Mouse (Mus musculus) intestine, postnatal 0 days (tissue): ENCODE results near the gene Adad2. TPM values are rescaled to one million over a fixed set of nuclear protein-coding genes. Genes with fewer than 3 reads are reported as not detected.

Experiments
- ATAC-seq: fragments of 200-750 bp; cut with Nextera tagmentation; 2 replicates; pipeline ENCODE4 v1.8.0; 2017; ENCODE audit warnings: mild to moderate bottlenecking, moderate TSS enrichment, moderate library complexity
- H3K27ac ChIP-seq: fragments of 300-500 bp; sonication (generic); 2 replicates; pipeline ENCODE4 v1.5.1; 2014; ENCODE audit warnings: mild to moderate bottlenecking, low read depth, low read length, moderate library complexity
- H3K27me3 ChIP-seq: fragments of 300-500 bp; sonication (generic); replicated peaks from 2 replicates; pipeline ENCODE4 v1.6.1; 2014; ENCODE audit warnings: low read length, mixed read lengths; ENCODE audit not compliant: control insufficient read depth, insufficient read depth
- H3K36me3 ChIP-seq: fragments of 300-500 bp; sonication (generic); 2 replicates; pipeline ENCODE4 v1.6.1; 2014; ENCODE audit warnings: mild to moderate bottlenecking, moderate library complexity; ENCODE audit not compliant: control insufficient read depth, insufficient read depth
- H3K4me1 ChIP-seq: fragments of 300-500 bp; sonication (generic); replicated peaks from 2 replicates; pipeline ENCODE4 v1.6.1; 2014; ENCODE audit warnings: antibody characterized with exemption, low read length, mixed read lengths; ENCODE audit not compliant: control insufficient read depth, insufficient read depth
- H3K4me2 ChIP-seq: fragments of 300-500 bp; sonication (generic); replicated peaks from 2 replicates; pipeline ENCODE4 v1.6.1; 2014; ENCODE audit warnings: low read depth, mild to moderate bottlenecking, moderate library complexity
- H3K4me3 ChIP-seq: fragments of 300-500 bp; sonication (generic); 2 replicates; pipeline ENCODE4 v1.5.1; 2014; ENCODE audit warnings: low read depth, low read length
- H3K9ac ChIP-seq: fragments of 300-500 bp; sonication (generic); 2 replicates; pipeline ENCODE4 v1.6.1; 2014; ENCODE audit warnings: mild to moderate bottlenecking, low read depth, low read length
- H3K9me3 ChIP-seq: fragments of 300-500 bp; sonication (generic); 2 replicates; pipeline ENCODE4 v1.6.1; 2016; ENCODE audit warnings: mixed run types; ENCODE audit not compliant: control insufficient read depth
- CTCF ChIP-seq: sonication (generic); IDR thresholded peaks from 2 replicates; pipeline ENCODE4 v1.5.1; 2016; ENCODE audit warnings: low read depth, mild to moderate bottlenecking, control low read depth, antibody characterized with exemption, moderate library complexity
- WGBS: fragments of 180-500 bp; shearing (Covaris S2); extraction: QIAGEN DNeasy Blood & Tissue Kit; methylation state at CpG from one replicate; pipeline ENCODE4 v1.1.7; 2014; 5-methylcytosine and 5-hydroxymethylcytosine counted together
- polyA plus RNA-seq: library from polyadenylated mRNA; unstranded; fragments of >200 nt; fragmentation: Nextera tagmentation; extraction: Ambion mirVana; gene quantifications from 2 replicates; pipeline ENCODE4 v1.2.1, GENCODE M21; 2015

The Adad2 gene
- 0.08 and 0.17 TPM in 2 replicates for polyA plus RNA-seq

DNA sequence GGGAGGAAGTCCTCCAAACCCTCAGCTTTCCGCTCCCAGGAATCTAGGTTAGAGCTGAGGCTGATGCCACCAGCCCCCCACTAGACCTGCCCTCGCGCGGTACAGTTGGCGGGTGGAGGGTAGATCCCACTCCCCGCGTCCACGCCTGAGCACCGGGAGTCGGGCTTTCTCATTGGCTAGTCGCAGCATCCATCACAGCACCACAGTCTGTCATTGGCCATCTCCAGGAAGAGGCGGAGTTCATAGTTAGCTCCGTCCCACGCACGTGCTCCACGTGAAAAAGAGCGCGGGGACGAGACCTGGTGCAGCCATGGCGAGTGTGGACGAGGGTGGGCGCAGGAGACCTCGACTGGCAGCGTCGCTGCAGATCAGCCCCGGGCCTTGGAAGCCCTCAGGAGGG lies at the start of gene Adad2:
Gene Adad2 (plus strand): TSS at position 277 of the 400 bp plus-strand sequence.
- no peak within 1 kb of the TSS for H3K27ac ChIP-seq
- H3K27me3 ChIP-seq = no peaks in the 10 kb centered on the region; the same call in 1 of the 2 replicates
- H3K9me3 ChIP-seq = no peaks in the 10 kb centered on the region
- no peak within 1 kb of the TSS for H3K9ac ChIP-seq
- no peaks in the 10 kb centered on the region for H3K4me1 ChIP-seq
- ATAC-seq = no peak
- no peak for TF ChIP-seq CTCF
- H3K4me2 ChIP-seq = no peak within 1 kb of the TSS
- WGBS = 83% methylated on average over 26 of the region's 26 CpGs
- H3K4me3 ChIP-seq = no peak within 1 kb of the TSS
- H3K36me3 ChIP-seq = no peaks in the 10 kb centered on the region

GRCm38 (mm10) chr8:119563849-119564251 lies 48.7 kb upstream of the Adad2 start:
- Histone ChIP-seq H3K9me3 (no peaks in the 10 kb centered on the region), H3K27ac (no peak overlapping the region), H3K36me3 (peaks cover 54% of the 10 kb centered on the region), H3K4me3 (no peak overlapping the region), H3K4me1 (no peaks in the 10 kb centered on the region), H3K27me3 (no peaks in the 10 kb centered on the region), H3K4me2 (no peak overlapping the region), H3K9ac (no peak overlapping the region)
- TF ChIP-seq CTCF = no peak
- 95% methylated on average over 14 of the region's 14 CpGs for WGBS
- ATAC-seq = no peak

DNA sequence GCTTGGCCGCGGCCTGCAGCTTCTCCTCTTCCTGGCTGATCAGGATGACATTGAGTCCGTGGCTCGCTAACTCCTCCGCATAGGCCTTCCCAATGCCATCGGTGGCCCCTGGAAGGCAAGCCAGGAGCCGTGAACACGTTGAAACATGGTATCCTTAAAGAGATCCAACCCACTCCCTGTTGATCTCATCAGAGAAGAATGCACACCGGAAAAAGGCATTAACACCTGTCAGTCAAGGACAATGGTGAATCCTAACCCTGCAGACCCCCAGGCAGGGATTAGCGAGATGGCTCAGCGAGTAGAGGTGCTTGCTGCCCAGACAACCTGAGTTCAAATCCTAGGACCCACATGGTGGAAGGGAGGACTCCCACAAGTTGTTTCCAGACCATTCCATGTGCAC lies 46.2 kb upstream of the Adad2 start:
- no peaks in the 10 kb centered on the region for H3K27me3 ChIP-seq
- peaks cover 54% of the 10 kb centered on the region for H3K36me3 ChIP-seq
- no peaks in the 10 kb centered on the region for H3K9me3 ChIP-seq
- H3K4me1 ChIP-seq = no peaks in the 10 kb centered on the region
- no peak overlapping the region for H3K9ac ChIP-seq
- ATAC-seq = no peak
- no peak for TF ChIP-seq CTCF
- 84% methylated on average over 11 of the region's 11 CpGs for WGBS
- no peak overlapping the region for H3K4me3 ChIP-seq
- no peak overlapping the region for H3K4me2 ChIP-seq
- no peak overlapping the region for H3K27ac ChIP-seq

DNA sequence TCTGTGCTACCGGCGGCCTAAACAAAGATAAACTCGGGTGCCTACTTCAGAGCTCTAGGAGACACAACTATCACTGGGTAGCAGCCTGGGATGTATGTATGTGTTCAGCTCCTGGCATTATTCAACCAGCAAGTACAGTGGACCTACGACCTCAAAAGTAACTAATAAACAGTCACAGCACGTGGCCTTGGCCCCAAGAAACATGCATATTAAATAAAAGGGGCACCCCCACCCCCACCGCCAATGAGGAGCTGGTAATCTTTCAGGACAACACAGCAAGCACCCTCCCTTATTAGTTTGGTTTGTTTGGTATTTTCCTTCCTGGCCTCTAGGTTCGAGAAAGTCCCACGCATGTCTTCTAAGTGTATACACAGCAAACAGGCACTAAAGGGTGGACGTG lies 44.3 kb upstream of the Adad2 start:
- H3K9me3 ChIP-seq = no peaks in the 10 kb centered on the region
- no peak for ATAC-seq
- TF ChIP-seq CTCF = no peak
- H3K4me1 ChIP-seq = no peaks in the 10 kb centered on the region
- no peak overlapping the region for H3K4me3 ChIP-seq
- peaks cover 37% of the 10 kb centered on the region for H3K36me3 ChIP-seq
- 82% methylated on average over 9 of the region's 9 CpGs for WGBS
- H3K4me2 ChIP-seq = no peak overlapping the region
- H3K27me3 ChIP-seq = no peaks in the 10 kb centered on the region
- no peak overlapping the region; the same call in 1 of the 2 replicates for H3K9ac ChIP-seq
- H3K27ac ChIP-seq = no peak overlapping the region

DNA sequence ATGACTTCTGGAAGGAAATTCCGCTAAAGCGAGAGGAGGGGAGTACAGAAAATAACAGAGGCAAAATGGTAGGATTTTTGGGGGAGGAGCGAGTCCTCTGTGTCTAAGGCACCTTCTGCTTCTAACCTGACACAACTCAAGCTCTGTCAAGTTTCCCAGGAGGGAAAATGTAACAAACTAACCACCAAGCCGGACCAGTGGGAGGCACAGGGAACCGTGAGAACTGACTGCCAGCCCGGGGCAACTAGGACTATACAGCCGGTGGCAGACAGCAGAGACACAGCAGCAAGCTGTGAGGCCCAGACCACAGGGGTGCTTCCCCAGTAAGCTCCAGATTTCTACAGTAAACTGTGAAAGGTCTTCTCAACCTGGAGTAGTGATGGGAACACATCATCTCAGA lies 43.6 kb upstream of the Adad2 start:
- Histone ChIP-seq H3K27ac (no peak overlapping the region), H3K4me1 (0 out of 2 replicates have a peak, but pooled peaks cover 4% of the 10 kb centered on the region), H3K9me3 (no peaks in the 10 kb centered on the region), H3K36me3 (peaks cover 30% of the 10 kb centered on the region), H3K9ac (peak overlapping the region; percentile 3; the same call in 1 of the 2 replicates), H3K4me2 (no peak overlapping the region), H3K27me3 (no peaks in the 10 kb centered on the region), H3K4me3 (no peak overlapping the region)
- 72% methylated on average over 7 of the region's 7 CpGs for WGBS
- no peak for TF ChIP-seq CTCF
- no peak for ATAC-seq

DNA sequence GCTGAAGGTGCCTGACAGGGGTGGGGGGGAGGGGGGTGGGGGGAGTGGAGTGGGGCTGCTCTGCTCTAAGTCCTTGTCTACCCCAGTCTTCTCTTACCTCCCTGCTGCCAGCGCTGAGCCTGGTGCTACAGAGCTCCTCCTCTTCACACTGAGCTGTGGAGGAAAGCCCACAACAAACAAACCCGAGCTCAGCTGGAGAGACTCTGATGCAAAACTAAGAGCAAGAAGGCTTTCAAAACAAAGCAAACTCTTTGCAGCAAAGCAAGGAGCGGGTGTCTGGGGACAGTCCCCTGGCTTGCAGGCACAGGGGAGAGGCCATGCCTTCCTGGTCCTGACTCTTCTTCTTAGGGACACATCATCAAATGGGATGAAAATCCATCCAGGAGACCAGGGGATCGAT lies 42.7 kb upstream of the Adad2 start:
- no peak overlapping the region for H3K4me3 ChIP-seq
- no peak overlapping the region for H3K9ac ChIP-seq
- H3K4me1 ChIP-seq = 0 out of 2 replicates have a peak, but pooled peaks cover 5% of the 10 kb centered on the region
- H3K9me3 ChIP-seq = no peaks in the 10 kb centered on the region
- H3K27me3 ChIP-seq = no peaks in the 10 kb centered on the region
- no peak for ATAC-seq
- 53% methylated on average over 4 of the region's 4 CpGs for WGBS
- no peak for TF ChIP-seq CTCF
- peaks cover 23% of the 10 kb centered on the region for H3K36me3 ChIP-seq
- H3K27ac ChIP-seq = no peak overlapping the region
- no peak overlapping the region for H3K4me2 ChIP-seq

DNA sequence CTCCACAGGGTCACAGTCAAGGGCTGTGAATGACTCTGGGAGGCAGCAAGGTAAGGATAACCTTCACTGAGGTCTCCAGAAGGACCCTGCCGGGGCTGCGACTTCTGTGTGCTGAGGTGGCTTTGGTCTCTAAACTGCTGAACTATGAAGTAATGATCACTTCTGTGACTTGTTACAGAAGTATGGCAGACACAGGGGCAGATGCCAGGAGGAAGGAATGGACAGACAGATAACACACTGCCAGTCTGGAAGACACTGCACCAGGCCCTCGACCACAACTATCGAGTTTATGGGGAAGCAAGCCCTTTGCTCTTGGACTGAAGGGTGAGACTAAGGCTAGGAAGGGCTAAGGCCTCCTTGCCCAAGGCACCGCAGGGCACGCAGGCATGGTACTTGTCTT lies 41.4 kb upstream of the Adad2 start:
- no peak for TF ChIP-seq CTCF
- Histone ChIP-seq H3K9ac (no peak overlapping the region), H3K4me2 (no peak overlapping the region), H3K9me3 (no peaks in the 10 kb centered on the region), H3K36me3 (peaks cover 11% of the 10 kb centered on the region), H3K4me1 (0 out of 2 replicates have a peak, but pooled peaks cover 9% of the 10 kb centered on the region), H3K4me3 (no peak overlapping the region), H3K27me3 (no peaks in the 10 kb centered on the region), H3K27ac (no peak overlapping the region)
- WGBS = 90% methylated on average over 6 of the region's 6 CpGs
- ATAC-seq = no peak
